28 mouse cellular contexts compared by ENCODE assay signal in genomic region chr6:94830801-94831200, GRCm38 (mm10).
"Had no signal": no experiment of that assay in that cellular context is flagged by ENCODE, and none has a peak within 500 bp of the region (broad histone marks: within the 10 kb centered on the region; RNA-seq: fewer than 3 reads in every experiment).

No protein-coding gene starts in this region.

- H3K27me3 ChIP-seq: embryonic facial prominence, embryonic 12.5 days; embryonic facial prominence, embryonic 15.5 days; forebrain, embryonic 12.5 days; forebrain, embryonic 13.5 days; forebrain, embryonic 15.5 days had no signal

- H3K4me1 ChIP-seq: embryonic facial prominence, embryonic 12.5 days; forebrain, embryonic 12.5 days; forebrain, embryonic 13.5 days; forebrain, embryonic 15.5 days had no signal

- H3K9ac ChIP-seq: embryonic facial prominence, embryonic 12.5 days; embryonic facial prominence, embryonic 13.5 days; embryonic facial prominence, embryonic 15.5 days; forebrain, embryonic 12.5 days; forebrain, embryonic 13.5 days; forebrain, embryonic 15.5 days; forebrain, postnatal 0 days had no signal

- H3K36me3 ChIP-seq: embryonic facial prominence, embryonic 10.5 days; embryonic facial prominence, embryonic 12.5 days; embryonic facial prominence, embryonic 13.5 days; embryonic facial prominence, embryonic 15.5 days; forebrain, embryonic 10.5 days; forebrain, embryonic 12.5 days; forebrain, embryonic 15.5 days had no signal

- DNase-seq: cerebellum, adult 2 months; cerebellum, adult 8-10 months; cerebellum, adult 9-10 months; cerebellum, adult 9-11 months; cerebellum, postnatal 10 days; cerebellum, postnatal 14 days; cerebellum, postnatal 25 days; cerebellum, postnatal 36 days; embryo, embryonic 11 days; forebrain, postnatal 0 days; gastrocnemius, adult 2 months; gastrocnemius, postnatal 10 days; gastrocnemius, postnatal 14 days; gastrocnemius, postnatal 25 days; gastrocnemius, postnatal 36 days; heart, adult 18-20 months; heart, adult 2 months had no signal

- ATAC-seq: forebrain, embryonic 13.5 days; forebrain, embryonic 14.5 days; forebrain, embryonic 15.5 days; forebrain, embryonic 16.5 days; forebrain, postnatal 0 days had no signal

- H3K4me3 ChIP-seq: embryonic facial prominence, embryonic 10.5 days; embryonic facial prominence, embryonic 12.5 days; embryonic facial prominence, embryonic 13.5 days; embryonic facial prominence, embryonic 15.5 days; erythroblast, embryonic 14.5 days; forebrain, embryonic 10.5 days; forebrain, embryonic 12.5 days; forebrain, embryonic 13.5 days; forebrain, embryonic 15.5 days; gastrocnemius, adult 2 months; heart, adult 2 months had no signal

- H3K27ac ChIP-seq: embryonic facial prominence, embryonic 10.5 days; embryonic facial prominence, embryonic 12.5 days; embryonic facial prominence, embryonic 13.5 days; embryonic facial prominence, embryonic 15.5 days; forebrain, embryonic 12.5 days; forebrain, embryonic 13.5 days; forebrain, embryonic 15.5 days; gastrocnemius, adult 2 months; heart, adult 2 months had no signal

- H3K4me2 ChIP-seq: embryonic facial prominence, embryonic 12.5 days; embryonic facial prominence, embryonic 13.5 days; embryonic facial prominence, embryonic 15.5 days; forebrain, embryonic 12.5 days; forebrain, embryonic 13.5 days; forebrain, embryonic 15.5 days had no signal

- H3K9me3 ChIP-seq: embryonic facial prominence, embryonic 10.5 days; embryonic facial prominence, embryonic 12.5 days; embryonic facial prominence, embryonic 13.5 days; embryonic facial prominence, embryonic 15.5 days; forebrain, embryonic 10.5 days; forebrain, embryonic 12.5 days; forebrain, embryonic 13.5 days; forebrain, embryonic 15.5 days had no signal
